ENCODE assay signal across 23 mouse cellular contexts in the genomic region with DNA sequence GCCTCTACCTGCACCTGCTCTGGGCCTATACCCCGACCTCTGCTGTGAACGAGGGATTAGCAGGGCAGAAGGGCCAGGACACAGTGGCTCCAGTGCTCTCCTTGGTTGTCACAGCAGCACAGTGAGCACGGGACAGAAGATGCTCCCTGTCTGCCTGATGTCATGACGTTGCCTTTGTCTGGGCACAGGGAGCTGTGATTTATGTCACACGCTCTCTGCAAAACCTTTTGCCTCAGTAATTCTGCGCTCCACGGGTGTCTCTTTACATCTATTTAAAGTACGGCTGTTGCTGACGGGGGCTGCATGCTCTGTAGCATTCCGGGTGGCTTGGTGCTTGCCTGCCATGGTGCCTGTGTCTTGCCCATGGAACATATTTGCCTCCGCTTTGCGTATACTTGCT. TPM values are rescaled to one million over a fixed set of nuclear protein-coding genes. Genes with fewer than 3 reads are reported as not detected.
DNase-seq lines count a peak whose midpoint lies in the region; ATAC-seq and TF ChIP-seq lines count a peak whose summit lies in the region.
"Had no signal": no experiment of that assay in that cellular context is flagged by ENCODE, and none has a peak within 500 bp of the region (broad histone marks: within the 10 kb centered on the region; RNA-seq: fewer than 3 reads in every experiment).

No protein-coding gene starts in this region.

- H3K4me3 ChIP-seq in kidney, postnatal 0 days (replicated peaks; ENCODE audit: low read depth, low read length) = no peak overlapping the region
- no peak overlapping the region for H3K4me3 ChIP-seq in neural tube, embryonic 14.5 days (ENCODE audit: low read depth, low read length)
- H3K4me3 ChIP-seq: embryonic facial prominence, embryonic 10.5 days had no signal

- no peak overlapping the region for H3K4me2 ChIP-seq in kidney, postnatal 0 days (ENCODE audit: low read length)
- H3K4me2 ChIP-seq in neural tube, embryonic 14.5 days (ENCODE audit: low read depth, low read length) = no peak overlapping the region
- H3K4me2 ChIP-seq: heart, embryonic 11.5 days had no signal

- peaks cover 28% of the 10 kb centered on the region for H3K27me3 ChIP-seq in kidney, postnatal 0 days (ENCODE audit: insufficient read depth, low read length)
- H3K27me3 ChIP-seq in neural tube, embryonic 14.5 days (ENCODE audit: control insufficient read depth, insufficient read depth, low read length) = peaks cover 6% of the 10 kb centered on the region

- DNase-seq in gastrocnemius, adult 18-20 months (ENCODE audit: low spot score) = peak; percentile 12
- DNase-seq in gastrocnemius, postnatal 4 days (ENCODE audit: low spot score in 2 of 2) = no peak
- peak; percentile 25 for DNase-seq in kidney, postnatal 0 days (ENCODE audit: low spot score)
- no peak for DNase-seq in kidney, adult 11 months
- peak; percentile 26 for DNase-seq in brain, adult 2 months (ENCODE audit: low read depth, low spot score)
- no peak for DNase-seq in right cerebral cortex, adult 2 months (ENCODE audit: low spot score in 2 of 2)
- DNase-seq: adrenal gland, postnatal 14 days; cerebellum, adult 8-10 months; forebrain, postnatal 0 days; kidney, adult 8-10 months; kidney, postnatal 14 days; lung, postnatal 4 days had no signal

- peaks cover 2% of the 10 kb centered on the region; the same call in 1 of the 2 replicates for H3K4me1 ChIP-seq in kidney, postnatal 0 days (replicated peaks; ENCODE audit: insufficient read depth, low read length)
- H3K4me1 ChIP-seq in neural tube, embryonic 14.5 days (ENCODE audit: control insufficient read depth, insufficient read depth, low read length) = peaks cover 10% of the 10 kb centered on the region; the same call in 1 of the 2 replicates

- no peak for ATAC-seq in kidney, postnatal 0 days (replicated peaks; ENCODE audit: low FRiP score, low read depth)
- ATAC-seq in neural tube, embryonic 14.5 days (ENCODE audit: low read depth) = peak; percentile 40; the same call in 1 of the 2 replicates
- ATAC-seq: CD4-positive, CD25-positive, alpha-beta regulatory T cell, adult 4 months; forebrain, postnatal 0 days had no signal

- H3K9ac ChIP-seq in kidney, postnatal 0 days (ENCODE audit: low read depth, low read length) = no peak overlapping the region
- no peak overlapping the region for H3K9ac ChIP-seq in neural tube, embryonic 14.5 days (replicated peaks; ENCODE audit: low read depth, low read length)
- H3K9ac ChIP-seq: forebrain, postnatal 0 days had no signal

- WGBS in kidney, postnatal 0 days = 45% methylated on average over 12 of the region's 12 CpGs
- 16% methylated on average over 12 of the region's 12 CpGs for WGBS in neural tube, embryonic 14.5 days

- no peak overlapping the region for H3K27ac ChIP-seq in kidney, postnatal 0 days
- 0 out of 2 replicates have a peak overlapping the region, but pooled peaks have one; percentile 10 for H3K27ac ChIP-seq in neural tube, embryonic 14.5 days (ENCODE audit: low read depth, low read length)
- H3K27ac ChIP-seq: embryonic facial prominence, embryonic 10.5 days had no signal

- no peak for TF ChIP-seq CTCF in kidney, postnatal 0 days (IDR thresholded peaks at IDR 0.05; ENCODE audit: low read depth)

- H3K36me3 ChIP-seq in kidney, postnatal 0 days (ENCODE audit: insufficient read depth, low read length) = no peaks in the 10 kb centered on the region
- no peaks in the 10 kb centered on the region for H3K36me3 ChIP-seq in neural tube, embryonic 14.5 days (ENCODE audit: control insufficient read depth, insufficient read depth, low read length)
- H3K36me3 ChIP-seq: embryonic facial prominence, embryonic 10.5 days had no signal

- no peaks in the 10 kb centered on the region for H3K9me3 ChIP-seq in kidney, postnatal 0 days (replicated peaks; ENCODE audit: low read length)
- no peaks in the 10 kb centered on the region for H3K9me3 ChIP-seq in neural tube, embryonic 14.5 days (ENCODE audit: control insufficient read depth, low read length)
- H3K9me3 ChIP-seq: embryonic facial prominence, embryonic 10.5 days had no signal

RNA-seq across cellular contexts. Expression of a gene that starts 33.4 kb away (rescaled TPM):
- total RNA-seq in gastrocnemius, adult 18-20 months (2021) = under 1 TPM; 0.24 to 0.68 TPM
- not detected for total RNA-seq in gastrocnemius, postnatal 4 days (2021)
- polyA plus RNA-seq in kidney, postnatal 0 days (2015; fragmentation: Nextera tagmentation; extraction: Ambion mirVana) = not detected in 2 replicates
- 25.4 and 30.9 TPM in 2 replicates for polyA plus RNA-seq in neural tube, embryonic 14.5 days (2014; fragmentation: Nextera tagmentation; extraction: Ambion mirVana)
- total RNA-seq: adrenal gland, postnatal 14 days; liver, adult 2 months had no signal
- polyA plus RNA-seq: CD4-positive, CD25-positive, alpha-beta regulatory T cell, adult 4 months; heart, postnatal 0 days; intestine, embryonic 14.5 days; liver, adult 2 months; lung, embryonic 16.5 days had no signal

RNA-seq across cellular contexts. Expression of a gene that starts 50.0 kb away (rescaled TPM):
- total RNA-seq in gastrocnemius, adult 18-20 months (2021) = 10 to 100 TPM; 30.5 to 36.9 TPM
- total RNA-seq in gastrocnemius, postnatal 4 days (2021) = 10 to 100 TPM in 1 of 2 experiments, 1 to 10 TPM in 1; 8.6 to 10.7 TPM
- not detected in 2 replicates for polyA plus RNA-seq in kidney, postnatal 0 days (2015; fragmentation: Nextera tagmentation; extraction: Ambion mirVana)
- 0.37 and 0.62 TPM in 2 replicates for polyA plus RNA-seq in neural tube, embryonic 14.5 days (2014; fragmentation: Nextera tagmentation; extraction: Ambion mirVana)
- total RNA-seq: adrenal gland, postnatal 14 days; hematopoietic stem cell, adult 5-6 weeks; liver, adult 2 months; megakaryocyte-erythroid progenitor cell, adult 5-6 weeks had no signal
- polyA plus RNA-seq: CD4-positive, CD25-positive, alpha-beta regulatory T cell, adult 4 months; intestine, embryonic 14.5 days; liver, adult 2 months; thymus, postnatal 0 days had no signal

Comparison
In these comparisons a context has a peak if more than half of its experiments do, and no peak if none do; other contexts are left out.
1. DNase-seq: peak in gastrocnemius, adult 18-20 months (single experiment), kidney, postnatal 0 days (single experiment) and brain, adult 2 months (single experiment); none in gastrocnemius, postnatal 4 days (0 of 2), kidney, adult 11 months (single experiment) and right cerebral cortex, adult 2 months (0 of 2).